Mouse (Mus musculus) forebrain, embryonic 16.5 days (tissue): ENCODE measurements around the gene Pitpnm3. TPM values are rescaled to one million over a fixed set of nuclear protein-coding genes. Genes with fewer than 3 reads are reported as not detected.
A peak's percentile ranks its signal among the peaks of the same experiment; 100 is the strongest.

ENCODE experiments used
- ATAC-seq: fragments of 200-750 bp; cut with Nextera tagmentation; 2 replicates; pipeline ENCODE4 v1.8.0; 2017; ENCODE audit warnings: mild to moderate bottlenecking, moderate library complexity
- H3K27ac ChIP-seq: fragments of 300-500 bp; sonication (generic); 2 replicates; pipeline ENCODE4 v1.5.1; 2014; ENCODE audit warnings: low read length, control low read depth
- H3K27me3 ChIP-seq: fragments of 300-500 bp; sonication (generic); replicated peaks from 2 replicates; pipeline ENCODE4 v1.6.1; 2014; ENCODE audit warnings: low read length; ENCODE audit not compliant: control insufficient read depth, insufficient read depth
- H3K36me3 ChIP-seq: fragments of 300-500 bp; sonication (generic); 2 replicates; pipeline ENCODE4 v1.6.1; 2014; ENCODE audit not compliant: control insufficient read depth, insufficient read depth
- H3K4me1 ChIP-seq: fragments of 300-500 bp; sonication (generic); replicated peaks from 2 replicates; pipeline ENCODE4 v1.6.1; 2014; ENCODE audit warnings: low read length; ENCODE audit not compliant: control insufficient read depth, insufficient read depth
- H3K4me2 ChIP-seq: fragments of 300-500 bp; sonication (generic); 2 replicates; pipeline ENCODE4 v1.6.1; 2014; ENCODE audit warnings: mild to moderate bottlenecking, low read length, control low read depth
- H3K4me3 ChIP-seq: fragments of 300-500 bp; sonication (generic); replicated peaks from 2 replicates; pipeline ENCODE4 v1.5.1; 2014; ENCODE audit warnings: mild to moderate bottlenecking, low read length, control low read depth
- H3K9ac ChIP-seq: fragments of 300-500 bp; sonication (generic); replicated peaks from 2 replicates; pipeline ENCODE4 v1.6.1; 2014; ENCODE audit warnings: low read depth, low read length, control low read depth
- H3K9me3 ChIP-seq: fragments of 300-500 bp; sonication (generic); 2 replicates; pipeline ENCODE4 v1.6.1; 2016; ENCODE audit warnings: low read length; ENCODE audit not compliant: control insufficient read depth
- WGBS: fragments of 180-500 bp; shearing (Covaris S2); extraction: QIAGEN DNeasy Blood & Tissue Kit; methylation state at CpG from one replicate; pipeline ENCODE4 v1.1.7; 2014; 5-methylcytosine and 5-hydroxymethylcytosine counted together
- polyA plus RNA-seq: library from polyadenylated mRNA; unstranded; fragments of >200 nt; fragmentation: Nextera tagmentation; extraction: Ambion mirVana; gene quantifications from 2 replicates; pipeline ENCODE4 v1.2.1, GENCODE M21; 2015

Gene Pitpnm3
- polyA plus RNA-seq, 1 experiment from 2014 or later, result 3.0 TPM

GRCm38 (mm10) chr11:72110726-72111125 lies 24.9 kb downstream of the Pitpnm3 start:
- H3K27me3 ChIP-seq, result no peaks in the 10 kb centered on the region
- no peaks in the 10 kb centered on the region for H3K9me3 ChIP-seq
- H3K4me3 ChIP-seq, result no peak overlapping the region
- no peak for ATAC-seq
- H3K9ac ChIP-seq, result no peak overlapping the region
- no peaks in the 10 kb centered on the region for H3K36me3 ChIP-seq
- 44% methylated on average over 3 of the region's 3 CpGs for WGBS
- H3K4me1 ChIP-seq, result no peaks in the 10 kb centered on the region
- no peak overlapping the region for H3K4me2 ChIP-seq
- no peak overlapping the region for H3K27ac ChIP-seq

- no peaks in the 10 kb centered on the region for H3K27me3 ChIP-seq
- peak overlapping the region; percentile 19; the same call in 1 of the 2 replicates for H3K9ac ChIP-seq
- peaks cover 10% of the 10 kb centered on the region for H3K4me1 ChIP-seq
- no peaks in the 10 kb centered on the region for H3K9me3 ChIP-seq
- WGBS, result 43% methylated on average over 8 of the region's 8 CpGs
- peak overlapping the region; percentile 6; the same call in 1 of the 2 replicates for H3K27ac ChIP-seq
- no peak overlapping the region for H3K4me3 ChIP-seq
- H3K4me2 ChIP-seq, result peak overlapping the region; percentile 15; the same call in 1 of the 2 replicates
- H3K36me3 ChIP-seq, result no peaks in the 10 kb centered on the region
- no peak for ATAC-seq
These were observed 31.4 kb downstream of the Pitpnm3 start for GRCm38 (mm10) chr11:72104223-72104622.

- peak overlapping the region; percentile 6; the same call in 1 of the 2 replicates for H3K27ac ChIP-seq
- H3K36me3 ChIP-seq, result no peaks in the 10 kb centered on the region
- H3K9ac ChIP-seq, result 0 out of 2 replicates have a peak overlapping the region, but pooled peaks have one; percentile 17
- peaks cover 10% of the 10 kb centered on the region for H3K4me1 ChIP-seq
- ATAC-seq, result peak; percentile 83
- H3K4me2 ChIP-seq, result peak overlapping the region; percentile 15
- 13% methylated on average over 7 of the region's 7 CpGs for WGBS
- H3K9me3 ChIP-seq, result no peaks in the 10 kb centered on the region
- no peak overlapping the region for H3K4me3 ChIP-seq
- H3K27me3 ChIP-seq, result no peaks in the 10 kb centered on the region
These were observed 32.0 kb downstream of the Pitpnm3 start for GRCm38 (mm10) chr11:72103530-72103929.

GRCm38 (mm10) chr11:72100996-72101395 lies 34.6 kb downstream of the Pitpnm3 start:
- H3K4me2 ChIP-seq, result no peak overlapping the region
- 77% methylated on average over 4 of the region's 4 CpGs for WGBS
- H3K9ac ChIP-seq, result no peak overlapping the region
- H3K9me3 ChIP-seq, result no peaks in the 10 kb centered on the region
- no peak for ATAC-seq
- peaks cover 10% of the 10 kb centered on the region for H3K4me1 ChIP-seq
- H3K36me3 ChIP-seq, result no peaks in the 10 kb centered on the region
- H3K27me3 ChIP-seq, result no peaks in the 10 kb centered on the region
- H3K27ac ChIP-seq, result no peak overlapping the region
- no peak overlapping the region for H3K4me3 ChIP-seq

- no peak overlapping the region for H3K9ac ChIP-seq
- no peak overlapping the region for H3K4me3 ChIP-seq
- H3K9me3 ChIP-seq, result no peaks in the 10 kb centered on the region
- H3K36me3 ChIP-seq, result no peaks in the 10 kb centered on the region
- 61% methylated on average over 4 of the region's 4 CpGs for WGBS
- no peak overlapping the region for H3K27ac ChIP-seq
- ATAC-seq, result no peak
- no peaks in the 10 kb centered on the region for H3K27me3 ChIP-seq
- no peak overlapping the region for H3K4me2 ChIP-seq
- H3K4me1 ChIP-seq, result peaks cover 9% of the 10 kb centered on the region
These were observed 36.4 kb downstream of the Pitpnm3 start for GRCm38 (mm10) chr11:72099181-72099580.

- Histone ChIP-seq H3K36me3 (no peaks in the 10 kb centered on the region), H3K27me3 (no peaks in the 10 kb centered on the region), H3K4me1 (no peaks in the 10 kb centered on the region; the same call in 1 of the 2 replicates), H3K9me3 (no peaks in the 10 kb centered on the region), H3K9ac (no peak overlapping the region), H3K4me3 (no peak overlapping the region), H3K4me2 (no peak overlapping the region), H3K27ac (no peak overlapping the region)
- 77% methylated on average over 3 of the region's 3 CpGs for WGBS
- no peak for ATAC-seq
These were observed 37.6 kb downstream of the Pitpnm3 start for GRCm38 (mm10) chr11:72098027-72098426.

- no peaks in the 10 kb centered on the region for H3K9me3 ChIP-seq
- 34% methylated on average over 3 of the region's 3 CpGs for WGBS
- H3K4me3 ChIP-seq, result no peak overlapping the region
- H3K4me1 ChIP-seq, result no peaks in the 10 kb centered on the region
- H3K27ac ChIP-seq, result no peak overlapping the region
- H3K36me3 ChIP-seq, result no peaks in the 10 kb centered on the region
- no peak for ATAC-seq
- no peak overlapping the region for H3K9ac ChIP-seq
- no peaks in the 10 kb centered on the region for H3K27me3 ChIP-seq
- no peak overlapping the region for H3K4me2 ChIP-seq
These were observed 39.6 kb downstream of the Pitpnm3 start for GRCm38 (mm10) chr11:72095994-72096393.

- 92% methylated on average over 7 of the region's 7 CpGs for WGBS
These were observed 41.1 kb downstream of the Pitpnm3 start for GRCm38 (mm10) chr11:72094442-72094841.

GRCm38 (mm10) chr11:72092390-72092789 lies 43.2 kb downstream of the Pitpnm3 start:
- H3K27me3 ChIP-seq, result no peaks in the 10 kb centered on the region
- 80% methylated on average over 8 of the region's 8 CpGs for WGBS

More at GRCm38 (mm10) chr11:72094442-72094841, 41.1 kb downstream of the Pitpnm3 start:
- Histone ChIP-seq H3K27me3 (no peaks in the 10 kb centered on the region), H3K9me3 (no peaks in the 10 kb centered on the region), H3K36me3 (no peaks in the 10 kb centered on the region), H3K27ac (no peak overlapping the region), H3K9ac (no peak overlapping the region), H3K4me3 (no peak overlapping the region), H3K4me2 (no peak overlapping the region), H3K4me1 (no peaks in the 10 kb centered on the region)
- no peak for ATAC-seq

More at GRCm38 (mm10) chr11:72092390-72092789, 43.2 kb downstream of the Pitpnm3 start:
- Histone ChIP-seq H3K4me3 (no peak overlapping the region), H3K4me1 (no peaks in the 10 kb centered on the region), H3K9ac (no peak overlapping the region), H3K4me2 (no peak overlapping the region), H3K9me3 (no peaks in the 10 kb centered on the region), H3K27ac (no peak overlapping the region), H3K36me3 (no peaks in the 10 kb centered on the region)
- no peak for ATAC-seq
